Mouse (Mus musculus) heart, adult 11 months (tissue): ENCODE measurements around the gene Cadps2.

Source experiments
- DNase-seq: peaks from one replicate; pipeline ENCODE4 v3.0.0; 2022

Gene Cadps2

GRCm38 (mm10) chr6:23839009-23839811 lies at the start of gene Cadps2:
TSS of gene Cadps2 (minus strand) at chr6:23839421.
- DNase-seq: peak; percentile 97

- DNase-seq: no peak
Measured at GRCm38 (mm10) chr6:23886418-23886817, 47.2 kb upstream of the Cadps2 start.

- DNase-seq: no peak
Measured at GRCm38 (mm10) chr6:23876765-23877408, 37.7 kb upstream of the Cadps2 start.

GRCm38 (mm10) chr6:23876363-23876762 lies 37.1 kb upstream of the Cadps2 start:
- DNase-seq: no peak

GRCm38 (mm10) chr6:23873812-23874211 lies 34.6 kb upstream of the Cadps2 start:
- DNase-seq: no peak

- no peak for DNase-seq
Measured at GRCm38 (mm10) chr6:23873231-23873630, 34.0 kb upstream of the Cadps2 start.

GRCm38 (mm10) chr6:23869971-23870370 lies 30.8 kb upstream of the Cadps2 start:
- no peak for DNase-seq

- no peak for DNase-seq
Measured at GRCm38 (mm10) chr6:23866298-23866697, 27.1 kb upstream of the Cadps2 start.

- DNase-seq: no peak
Measured at GRCm38 (mm10) chr6:23853464-23853863, 14.2 kb upstream of the Cadps2 start.

- no peak for DNase-seq
Measured at GRCm38 (mm10) chr6:23840001-23840400, 780 bp upstream of the Cadps2 start.

GRCm38 (mm10) chr6:23838401-23839008 lies 716 bp downstream of the Cadps2 start:
- DNase-seq: peak; percentile 88

- DNase-seq: no peak
Measured at GRCm38 (mm10) chr6:23837631-23838030, 1.6 kb downstream of the Cadps2 start.

- no peak for DNase-seq
Measured at GRCm38 (mm10) chr6:23837127-23837526, 2.1 kb downstream of the Cadps2 start.

- no peak for DNase-seq
Measured at GRCm38 (mm10) chr6:23836694-23837093, 2.5 kb downstream of the Cadps2 start.

- DNase-seq: no peak
Measured at GRCm38 (mm10) chr6:23835552-23835951, 3.7 kb downstream of the Cadps2 start.

- DNase-seq: no peak
Measured at GRCm38 (mm10) chr6:23830741-23831140, 8.5 kb downstream of the Cadps2 start.

GRCm38 (mm10) chr6:23829338-23829737 lies 9.9 kb downstream of the Cadps2 start:
- DNase-seq: no peak

- DNase-seq: no peak
Measured at GRCm38 (mm10) chr6:23821819-23822218, 17.4 kb downstream of the Cadps2 start.

- DNase-seq: no peak
Measured at GRCm38 (mm10) chr6:23810087-23810486, 29.1 kb downstream of the Cadps2 start.

GRCm38 (mm10) chr6:23809344-23809743 lies 29.9 kb downstream of the Cadps2 start:
- no peak for DNase-seq

- DNase-seq: no peak
Measured at GRCm38 (mm10) chr6:23805333-23805732, 33.9 kb downstream of the Cadps2 start.

- peak; percentile 90 for DNase-seq
Measured at GRCm38 (mm10) chr6:23791822-23792221, 47.4 kb downstream of the Cadps2 start.

- no peak for DNase-seq
Measured at GRCm38 (mm10) chr6:23777641-23778040, 61.6 kb downstream of the Cadps2 start.

GRCm38 (mm10) chr6:23762204-23762603 lies 77.0 kb downstream of the Cadps2 start:
- DNase-seq: no peak
